Mouse (Mus musculus) gastrocnemius, postnatal 10 days (tissue): ENCODE measurements at regions not wholly inside any gene's neighbourhood (a gene's known extent, or its start where the extent isn't known, plus 50 kb on each side); places are given as distances from the start of the nearest gene placed in this dataset.

ENCODE experiments used
- DNase-seq: peaks from one replicate; pipeline ENCODE4 v3.0.0; 2021; ENCODE audit warnings: mixed read lengths

DNA sequence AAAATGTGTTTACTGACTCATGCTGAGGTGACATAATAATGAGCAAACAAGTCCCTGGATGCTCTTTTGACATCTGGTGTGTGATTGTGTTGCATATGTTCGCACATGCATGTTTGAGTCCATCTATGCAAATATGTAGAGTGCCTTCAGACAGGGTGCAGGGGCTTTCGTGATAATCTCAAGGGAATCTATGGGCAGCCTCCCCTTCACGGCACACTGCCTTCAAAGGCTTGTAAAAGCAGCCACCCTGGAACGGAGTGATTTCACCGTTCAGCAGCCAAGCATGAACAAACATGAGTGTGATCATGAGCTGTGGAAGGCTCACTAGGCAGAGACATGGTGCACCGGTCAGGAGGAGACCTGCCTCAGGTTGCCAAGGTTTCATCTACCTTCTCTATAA, 57.1 kb upstream of the Mbip start:
- DNase-seq, result no peak

DNA sequence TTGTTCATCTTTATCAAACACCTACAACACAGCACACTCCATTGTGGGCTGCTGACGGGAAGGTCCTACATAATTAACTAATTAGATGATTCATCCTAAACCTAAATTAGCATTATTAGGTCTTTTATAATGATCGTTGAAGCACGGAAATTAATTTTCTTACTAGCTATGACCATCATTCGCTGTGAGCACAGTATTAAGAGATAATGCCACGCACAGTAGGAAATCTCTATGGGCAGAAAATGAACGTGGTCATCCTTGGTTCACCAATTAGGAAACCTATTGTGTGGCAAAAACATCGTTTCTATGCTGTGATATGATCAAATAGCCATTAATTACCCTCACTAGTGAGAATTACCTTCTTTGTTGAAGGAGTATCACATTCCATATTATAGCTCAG, 56.4 kb upstream of the Mbip start:
- DNase-seq, result no peak
